Mouse (Mus musculus) thymus, adult 2 months (tissue): ENCODE data around the gene Btbd8. TPM values are rescaled to one million over a fixed set of nuclear protein-coding genes. Genes with fewer than 3 reads are reported as not detected.

Experiments
- DNase-seq: peaks from one replicate; pipeline ENCODE4 v3.0.0; 2021
- H3K27ac ChIP-seq: fragments of 200-500 bp; 2 replicates; pipeline ENCODE4 v1.5.1; 2012; ENCODE audit warnings: low read length, control low read depth; ENCODE audit not compliant: control insufficient read depth, insufficient read depth
- H3K27me3 ChIP-seq: fragments of 200-500 bp; 2 replicates; pipeline ENCODE4 v1.6.1; 2012; ENCODE audit warnings: mild to moderate bottlenecking, low read length, moderate library complexity, mixed read lengths; ENCODE audit not compliant: control insufficient read depth, insufficient read depth
- H3K36me3 ChIP-seq: fragments of 200-500 bp; 2 replicates; pipeline ENCODE4 v1.6.1; 2012; ENCODE audit warnings: mild to moderate bottlenecking, low read length, moderate library complexity; ENCODE audit not compliant: control insufficient read depth, insufficient read depth
- H3K4me1 ChIP-seq: fragments of 200-500 bp; replicated peaks from 2 replicates; pipeline ENCODE4 v1.6.1; 2012; ENCODE audit warnings: low read length; ENCODE audit not compliant: control insufficient read depth, insufficient read depth
- H3K4me3 ChIP-seq: fragments of 200-500 bp; 2 replicates; pipeline ENCODE4 v1.5.1; 2012; ENCODE audit warnings: mild to moderate bottlenecking, low read length, control low read depth, moderate library complexity; ENCODE audit not compliant: control insufficient read depth, insufficient read depth
- CTCF ChIP-seq: fragments of 200-500 bp; IDR thresholded peaks from 2 replicates; pipeline ENCODE4 v1.5.1; 2012; ENCODE audit warnings: mild to moderate bottlenecking, control low read depth, low read length, moderate library complexity, borderline replicate concordance; ENCODE audit not compliant: control insufficient read depth, poor library complexity, insufficient read depth; ENCODE audit errors: extremely low read depth
- POLR2A ChIP-seq: fragments of 200-500 bp; IDR thresholded peaks from 2 replicates; pipeline ENCODE4 v1.6.1; 2012; ENCODE audit warnings: mild to moderate bottlenecking, low read length, control low read depth, moderate library complexity; ENCODE audit not compliant: control insufficient read depth, poor library complexity, insufficient read depth; ENCODE audit errors: extremely low read depth
- WGBS: fragments of 180-500 bp; shearing (Covaris S2); methylation state at CpG from one replicate; pipeline ENCODE4 v1.1.7; 2018; 5-methylcytosine and 5-hydroxymethylcytosine counted together
- polyA plus RNA-seq: library from polyadenylated mRNA; depleted of rRNA; stranded (reverse); fragments of >200 nt; gene quantifications from 2 replicates; pipeline ENCODE4 v1.2.3, GENCODE M21; 2012

Btbd8 gene
- polyA plus RNA-seq, 1 experiment = 4.7 TPM

DNA sequence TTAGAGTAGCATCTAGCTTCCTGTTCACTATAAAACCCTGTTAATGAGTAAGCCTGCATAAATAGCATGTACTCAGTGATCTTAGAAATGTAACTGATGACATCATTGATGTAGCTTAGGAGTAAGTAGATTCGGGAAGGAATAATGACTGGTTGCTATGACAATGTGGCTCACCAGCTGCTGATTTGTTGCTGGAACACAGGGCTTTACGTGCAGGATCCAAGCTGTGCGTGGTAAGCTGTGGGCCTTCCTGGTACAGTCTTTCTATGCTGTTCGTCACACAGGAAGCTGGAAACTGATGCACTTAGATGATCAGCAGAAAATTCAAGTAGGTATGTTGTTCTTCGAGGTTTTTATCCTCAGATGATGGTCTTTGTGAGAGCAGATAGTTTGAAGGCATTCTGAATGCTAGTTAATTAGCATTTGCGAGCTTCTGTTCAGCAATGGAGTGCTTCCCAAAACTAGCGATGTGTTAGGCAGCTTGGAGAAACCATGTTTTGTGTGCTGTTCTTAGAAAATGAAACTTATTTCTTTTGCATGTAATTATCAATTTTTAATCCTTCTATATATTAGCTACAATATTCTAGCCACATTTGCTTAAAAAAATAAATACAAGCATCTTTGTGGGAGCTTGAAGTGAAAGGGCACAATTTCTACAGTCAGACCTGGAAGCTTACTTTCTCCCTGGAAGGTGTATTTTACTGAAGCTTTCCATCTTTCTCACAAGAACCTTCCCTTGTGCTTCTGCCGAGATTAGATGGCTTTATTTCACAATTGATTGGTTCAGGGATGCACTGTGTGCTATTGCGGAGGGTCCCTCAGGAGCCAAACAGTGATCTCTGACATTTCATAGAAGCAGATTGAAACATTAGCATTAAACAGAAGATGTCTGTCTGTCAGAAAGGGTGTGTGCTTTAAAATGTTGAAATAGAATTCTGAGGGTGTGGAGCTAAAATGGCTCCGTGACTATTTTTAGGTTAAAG lies 60.0 kb downstream of the Btbd8 start:
- Histone ChIP-seq H3K27ac (peak overlapping the region; percentile 44), H3K4me3 (no peak overlapping the region), H3K4me1 (no peaks in the 10 kb centered on the region), H3K27me3 (no peaks in the 10 kb centered on the region), H3K36me3 (0 out of 2 replicates have a peak, but pooled peaks cover 3% of the 10 kb centered on the region)
- 38% methylated on average over 10 of the region's 10 CpGs for WGBS
- peak; percentile 21 for DNase-seq
- TF ChIP-seq POLR2A = no peak
- TF ChIP-seq CTCF = no peak

DNA sequence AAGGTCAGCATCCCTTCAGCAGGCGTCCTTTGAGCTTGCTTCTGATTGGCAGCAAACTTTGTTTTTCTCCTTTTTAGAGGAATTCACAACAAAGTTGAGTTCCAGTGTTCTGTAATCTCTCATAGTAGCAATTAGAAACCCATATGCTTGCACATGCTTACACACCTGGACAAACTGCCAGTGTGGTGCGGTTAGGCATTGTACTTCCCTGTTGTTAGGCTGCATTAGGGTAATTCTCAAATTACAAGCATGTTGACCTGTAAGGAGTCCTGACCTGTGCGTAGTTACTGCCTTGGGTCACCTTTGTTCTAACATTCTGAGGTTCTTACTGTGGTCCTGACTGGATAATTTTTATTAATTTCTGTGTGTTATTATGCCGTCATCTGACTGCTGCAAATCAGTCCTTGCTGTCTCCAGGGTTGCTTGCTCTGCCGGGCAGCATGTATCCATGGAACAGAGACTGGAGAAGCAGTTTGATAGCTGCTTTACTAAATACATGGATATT lies 61.1 kb downstream of the Btbd8 start:
- Histone ChIP-seq H3K27me3 (no peaks in the 10 kb centered on the region), H3K36me3 (0 out of 2 replicates have a peak, but pooled peaks cover 3% of the 10 kb centered on the region), H3K4me1 (peaks cover 4% of the 10 kb centered on the region), H3K27ac (peak overlapping the region; percentile 39), H3K4me3 (peak overlapping the region; percentile 1; the same call in 1 of the 2 replicates)
- 39% methylated on average over 5 of the region's 5 CpGs for WGBS
- no peak for DNase-seq
- TF ChIP-seq POLR2A = no peak
- no peak for TF ChIP-seq CTCF

DNA sequence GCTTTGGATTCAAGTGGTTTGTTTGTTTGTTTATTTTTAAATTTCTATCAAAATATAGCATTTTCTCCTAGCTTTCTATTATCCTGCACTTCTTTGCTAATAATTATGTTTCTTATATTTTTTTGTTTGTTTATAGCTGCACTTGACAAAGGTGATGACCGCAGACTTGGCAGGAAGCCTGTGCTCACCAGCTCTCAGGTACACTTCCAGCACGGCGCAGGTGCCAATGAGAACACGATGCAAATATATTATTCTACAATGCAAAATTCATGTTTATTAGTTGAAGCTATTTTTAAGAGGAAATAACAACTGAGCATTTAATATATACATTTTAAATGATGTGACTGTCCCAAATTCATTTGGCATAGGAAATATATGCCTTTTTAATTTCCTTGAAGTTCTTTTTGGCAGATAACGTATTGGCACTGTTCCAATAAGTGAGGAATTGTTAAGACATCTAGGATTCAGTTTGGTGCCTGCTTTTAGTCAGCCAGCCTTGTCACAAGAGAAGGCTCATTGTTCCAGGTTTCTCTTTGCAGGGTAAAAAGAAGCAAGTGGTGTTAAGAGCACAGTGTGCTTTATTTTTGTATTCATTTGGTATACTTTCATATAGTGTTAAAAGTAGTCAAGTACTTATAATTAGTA lies 62.2 kb downstream of the Btbd8 start:
- Histone ChIP-seq H3K27me3 (no peaks in the 10 kb centered on the region), H3K27ac (no peak overlapping the region), H3K36me3 (peaks cover 6% of the 10 kb centered on the region; the same call in 1 of the 2 replicates), H3K4me3 (no peak overlapping the region), H3K4me1 (peaks cover 6% of the 10 kb centered on the region)
- TF ChIP-seq POLR2A = no peak
- TF ChIP-seq CTCF = no peak
- DNase-seq = no peak
- 93% methylated on average over 5 of the region's 5 CpGs for WGBS

DNA sequence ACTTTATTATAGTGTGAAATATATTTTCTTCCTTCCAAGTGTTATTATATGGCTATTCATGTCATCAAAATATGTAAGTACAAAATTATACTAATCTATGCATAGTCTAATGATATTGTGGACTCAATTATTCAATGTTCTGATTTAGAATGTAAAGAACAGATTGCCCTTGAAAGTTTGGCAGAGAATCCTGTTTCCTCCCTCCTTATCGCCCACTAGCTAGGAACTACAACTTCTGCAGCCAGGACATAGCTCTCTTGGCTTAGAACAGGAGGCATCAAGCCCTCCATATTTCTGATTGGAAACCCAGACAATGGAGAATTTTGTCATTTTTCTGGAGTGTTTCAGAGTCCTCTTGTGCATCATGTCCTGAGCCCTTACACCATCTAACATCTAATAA lies 62.9 kb downstream of the Btbd8 start:
- peaks cover 6% of the 10 kb centered on the region for H3K4me1 ChIP-seq
- WGBS = 97% methylated on average over 1 of the region's 1 CpGs
- DNase-seq = no peak
- H3K27me3 ChIP-seq = no peaks in the 10 kb centered on the region
- H3K4me3 ChIP-seq = no peak overlapping the region
- TF ChIP-seq CTCF (no peak), POLR2A (no peak)
- H3K36me3 ChIP-seq = peaks cover 13% of the 10 kb centered on the region
- no peak overlapping the region for H3K27ac ChIP-seq

DNA sequence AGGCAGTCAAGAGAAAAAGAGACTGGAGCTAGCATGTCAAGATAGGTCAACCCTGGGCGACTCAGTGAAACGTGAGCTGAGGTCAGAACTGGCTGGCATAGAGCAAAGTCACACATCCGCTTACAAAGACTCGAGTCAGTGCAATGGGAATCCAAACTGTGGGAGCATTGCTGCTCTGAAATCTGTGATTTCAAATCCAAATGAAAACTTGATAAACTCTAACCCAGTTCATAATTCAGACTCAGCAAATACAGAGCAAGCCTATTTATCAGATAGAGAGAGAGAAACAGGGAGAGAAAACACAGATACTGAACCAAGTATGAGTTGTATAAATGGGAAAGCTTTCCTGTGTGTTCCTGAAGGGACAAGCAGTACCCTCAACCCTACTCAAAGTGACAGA lies 69.5 kb downstream of the Btbd8 start, which contains the start of gene Gm42669:
Gene Gm42669 (plus strand): TSS at position 301 of the 400 bp plus-strand sequence.
- 95% methylated on average over 4 of the region's 4 CpGs for WGBS

GRCm38 (mm10) chr5:107510503-107510902 lies 72.7 kb downstream of the Btbd8 start:
- no peak overlapping the region for H3K27ac ChIP-seq
- no peak for TF ChIP-seq CTCF
- TF ChIP-seq POLR2A = no peak
- peaks cover 2% of the 10 kb centered on the region for H3K4me1 ChIP-seq
- H3K36me3 ChIP-seq = peaks cover 22% of the 10 kb centered on the region
- DNase-seq = no peak
- H3K4me3 ChIP-seq = no peak overlapping the region
- 95% methylated on average over 10 of the region's 10 CpGs for WGBS
- H3K27me3 ChIP-seq = no peaks in the 10 kb centered on the region

More for the DNA sequence above, 69.5 kb downstream of the Btbd8 start, which contains the start of gene Gm42669:
- Histone ChIP-seq H3K4me1 (peaks cover 6% of the 10 kb centered on the region), H3K27me3 (no peaks in the 10 kb centered on the region), H3K27ac (no peak within 1 kb of the TSS), H3K36me3 (peaks cover 29% of the 10 kb centered on the region), H3K4me3 (no peak within 1 kb of the TSS)
- TF ChIP-seq CTCF (no peak), POLR2A (no peak)
- no peak for DNase-seq
